Mouse (Mus musculus): Measurements from ENCODE around the gene Tbx15. TPM values are rescaled to one million over a fixed set of nuclear protein-coding genes. Genes with fewer than 3 reads are reported as not detected.

Gene Tbx15
- polyA plus RNA-seq, 1 experiment from 2014 or later = 0.13 TPM

DNA sequence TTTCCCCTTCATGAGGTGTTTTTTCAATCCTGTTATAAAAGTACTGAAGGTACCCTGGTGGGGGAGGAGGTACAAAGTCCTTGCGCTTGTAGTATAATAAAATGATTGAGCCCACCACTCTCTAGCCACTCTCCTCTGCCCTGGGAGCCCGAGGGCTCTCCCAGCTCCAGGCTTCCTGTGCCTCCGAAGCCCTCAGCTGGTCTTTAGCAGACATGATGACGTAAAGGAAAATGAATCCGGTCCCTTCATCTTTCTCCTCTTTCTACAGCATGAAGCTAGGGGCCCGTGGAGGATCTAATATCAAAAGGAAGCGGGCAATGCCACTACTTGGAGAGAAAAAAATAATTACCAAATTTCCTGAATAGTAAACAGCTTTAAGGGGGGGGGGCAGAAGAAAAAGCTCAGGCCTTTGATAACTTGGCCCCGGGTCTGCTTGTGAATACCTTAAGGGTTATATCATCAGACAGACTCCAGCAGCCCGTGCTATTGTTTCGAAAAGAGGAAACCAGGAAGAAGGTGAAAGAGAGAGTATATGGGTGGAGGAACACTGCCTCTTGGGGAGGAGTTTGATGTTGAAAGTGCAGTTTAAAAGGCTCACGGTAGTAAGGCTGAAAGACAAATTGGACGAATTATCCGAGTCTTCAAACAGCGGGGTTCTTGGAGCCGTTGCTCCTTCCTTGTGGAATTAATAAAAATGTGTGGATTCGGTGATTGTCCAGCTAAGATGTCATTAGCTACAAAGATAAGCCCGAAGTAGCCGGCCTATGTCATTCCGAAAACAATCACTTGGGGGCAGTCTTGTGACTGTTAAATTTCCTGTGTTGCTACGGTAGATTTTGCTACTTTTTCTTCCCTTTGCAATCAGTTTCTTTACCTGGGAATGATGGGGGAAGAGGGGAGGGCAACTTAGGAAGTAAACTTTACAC, 6.5 kb upstream of the Tbx15 start:
- Histone ChIP-seq H3K27me3 (ENCODE audit: insufficient read depth, low read length) (peaks cover 55% of the 10 kb centered on the region), H3K9ac (replicated peaks) (no peak overlapping the region), H3K4me2 (ENCODE audit: low read depth, low read length) (peak overlapping the region; percentile 40; the same call in 1 of the 2 replicates), H3K36me3 (replicated peaks; ENCODE audit: insufficient read depth, low read length) (no peaks in the 10 kb centered on the region), H3K4me3 (ENCODE audit: low read depth, low read length) (no peak overlapping the region), H3K9me3 (ENCODE audit: low read length) (no peaks in the 10 kb centered on the region), H3K27ac (ENCODE audit: low read depth) (no peak overlapping the region), H3K4me1 (ENCODE audit: insufficient read depth) (0 out of 2 replicates have a peak, but pooled peaks cover 4% of the 10 kb centered on the region)
- no peak for ATAC-seq
- WGBS (ENCODE audit: insufficient replicate concordance) = 8% methylated on average over 20 of the region's 20 CpGs
- DNase-seq = peak; percentile 61
- TF ChIP-seq EP300 (IDR thresholded peaks at IDR 0.05; ENCODE audit: low read depth) (no peak), CTCF (IDR thresholded peaks at IDR 0.05; ENCODE audit: low read depth) (peak; percentile 56)

- Histone ChIP-seq H3K4me2 (ENCODE audit: low read depth, low read length) (peak overlapping the region; percentile 40; the same call in 1 of the 2 replicates), H3K27me3 (ENCODE audit: insufficient read depth, low read length) (peaks cover 61% of the 10 kb centered on the region), H3K27ac (ENCODE audit: low read depth) (no peak overlapping the region), H3K36me3 (replicated peaks; ENCODE audit: insufficient read depth, low read length) (no peaks in the 10 kb centered on the region), H3K9ac (replicated peaks) (no peak overlapping the region), H3K9me3 (ENCODE audit: low read length) (no peaks in the 10 kb centered on the region), H3K4me1 (ENCODE audit: insufficient read depth) (0 out of 2 replicates have a peak, but pooled peaks cover 4% of the 10 kb centered on the region), H3K4me3 (ENCODE audit: low read depth, low read length) (no peak overlapping the region)
- WGBS (ENCODE audit: insufficient replicate concordance) = 5% methylated on average over 17 of the region's 17 CpGs
- DNase-seq (no peak), ATAC-seq (no peak)
- TF ChIP-seq EP300 (IDR thresholded peaks at IDR 0.05; ENCODE audit: low read depth) = no peak
- no peak for TF ChIP-seq CTCF (IDR thresholded peaks at IDR 0.05; ENCODE audit: low read depth)
Observed at GRCm38 (mm10) chr3:99234319-99234869, 5.8 kb upstream of the Tbx15 start.

- no peak overlapping the region for H3K4me2 ChIP-seq (ENCODE audit: low read depth, low read length)
- H3K4me3 ChIP-seq (ENCODE audit: low read depth, low read length) = no peak overlapping the region
- no peaks in the 10 kb centered on the region for H3K36me3 ChIP-seq (replicated peaks; ENCODE audit: insufficient read depth, low read length)
- TF ChIP-seq EP300 (IDR thresholded peaks at IDR 0.05; ENCODE audit: low read depth) = no peak
- no peak for TF ChIP-seq CTCF (IDR thresholded peaks at IDR 0.05; ENCODE audit: low read depth)
- H3K9me3 ChIP-seq (ENCODE audit: low read length) = no peaks in the 10 kb centered on the region
- DNase-seq = no peak
- peaks cover 5% of the 10 kb centered on the region; the same call in 1 of the 2 replicates for H3K4me1 ChIP-seq (ENCODE audit: insufficient read depth)
- H3K27me3 ChIP-seq (ENCODE audit: insufficient read depth, low read length) = peaks cover 70% of the 10 kb centered on the region
- H3K9ac ChIP-seq (replicated peaks) = no peak overlapping the region
- H3K27ac ChIP-seq (ENCODE audit: low read depth) = no peak overlapping the region
- WGBS (ENCODE audit: insufficient replicate concordance) = 3% methylated on average over 23 of the region's 23 CpGs
- ATAC-seq = no peak
Observed at GRCm38 (mm10) chr3:99235116-99235803, 4.9 kb upstream of the Tbx15 start.

DNA sequence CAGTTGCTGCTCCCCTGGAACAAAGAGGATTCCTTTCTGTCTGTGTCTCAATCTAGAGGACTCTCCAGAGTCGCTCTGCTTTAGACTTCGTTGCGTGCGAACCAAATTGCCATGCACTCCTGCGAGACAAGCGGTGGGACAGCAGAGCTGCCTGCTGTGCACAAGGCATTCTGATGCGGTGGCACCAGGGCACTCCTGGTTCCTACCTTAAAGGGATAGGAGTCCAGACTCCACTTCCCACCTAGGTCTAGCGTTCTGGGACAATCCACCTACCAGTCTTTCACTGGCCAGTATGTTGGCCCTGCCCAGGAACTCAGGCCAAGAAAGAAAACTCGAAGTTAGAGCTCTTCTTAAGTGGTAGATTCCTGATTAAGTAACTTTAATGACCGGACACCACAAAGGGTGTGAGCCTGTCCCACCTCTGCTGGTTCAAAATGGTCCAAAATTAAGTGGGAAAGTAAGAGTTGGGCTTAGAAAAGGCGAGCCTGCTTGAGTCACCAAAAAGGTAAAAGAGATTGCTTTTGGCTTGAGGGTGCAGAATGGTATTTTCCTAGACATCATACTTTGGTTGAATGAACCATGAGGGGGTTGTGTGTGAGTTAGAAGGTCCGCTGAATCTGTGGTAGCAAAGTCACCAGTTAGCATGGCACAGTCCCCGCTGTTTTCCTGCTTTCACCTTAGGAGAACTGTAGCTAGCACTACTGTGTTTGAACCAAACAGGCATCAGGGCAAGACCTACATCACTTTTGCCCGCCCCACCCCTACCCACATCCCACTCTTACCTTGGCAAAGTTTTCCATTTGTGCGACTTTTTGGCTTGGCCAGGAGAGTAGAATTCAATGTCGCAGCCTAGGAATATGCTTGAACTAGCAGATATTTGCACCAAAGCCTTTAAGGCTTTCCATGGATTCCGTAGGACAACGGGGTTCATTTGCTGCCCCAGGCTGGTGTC, 4.1 kb upstream of the Tbx15 start:
- TF ChIP-seq EP300 (IDR thresholded peaks at IDR 0.05; ENCODE audit: low read depth) = no peak
- TF ChIP-seq CTCF (IDR thresholded peaks at IDR 0.05; ENCODE audit: low read depth) = no peak
- H3K9ac ChIP-seq (replicated peaks) = no peak overlapping the region
- no peaks in the 10 kb centered on the region for H3K36me3 ChIP-seq (replicated peaks; ENCODE audit: insufficient read depth, low read length)
- no peaks in the 10 kb centered on the region for H3K9me3 ChIP-seq (ENCODE audit: low read length)
- no peak for DNase-seq
- no peak overlapping the region for H3K4me3 ChIP-seq (ENCODE audit: low read depth, low read length)
- peaks cover 78% of the 10 kb centered on the region for H3K27me3 ChIP-seq (ENCODE audit: insufficient read depth, low read length)
- no peak overlapping the region for H3K27ac ChIP-seq (ENCODE audit: low read depth)
- no peak overlapping the region for H3K4me2 ChIP-seq (ENCODE audit: low read depth, low read length)
- peaks cover 9% of the 10 kb centered on the region; the same call in 1 of the 2 replicates for H3K4me1 ChIP-seq (ENCODE audit: insufficient read depth)
- 4% methylated on average over 18 of the region's 18 CpGs for WGBS (ENCODE audit: insufficient replicate concordance)
- no peak for ATAC-seq

DNA sequence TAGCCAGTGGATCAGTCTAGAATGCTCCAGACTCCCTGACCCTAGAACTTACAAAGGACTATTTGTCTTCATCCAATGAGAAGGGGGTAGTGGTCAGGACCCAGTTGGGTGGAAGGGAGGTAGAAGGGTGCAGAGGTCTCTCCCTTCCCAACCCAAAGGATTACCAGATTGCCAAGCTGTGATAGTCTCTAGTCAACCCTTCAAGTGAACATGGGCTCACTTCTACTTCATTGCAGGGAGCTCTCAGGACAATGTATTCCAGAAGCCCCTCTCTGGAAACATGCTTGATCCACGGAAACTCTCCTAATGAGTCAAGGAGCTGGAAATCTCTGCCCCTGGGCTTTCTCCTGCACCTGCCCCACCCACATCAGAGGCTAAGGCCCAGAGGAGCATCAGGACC, 1.5 kb upstream of the Tbx15 start:
- H3K9ac ChIP-seq (replicated peaks) = no peak overlapping the region
- H3K27ac ChIP-seq (ENCODE audit: low read depth) = no peak overlapping the region
- no peak for DNase-seq
- H3K27me3 ChIP-seq (ENCODE audit: insufficient read depth, low read length) = peaks cover 90% of the 10 kb centered on the region
- H3K36me3 ChIP-seq (replicated peaks; ENCODE audit: insufficient read depth, low read length) = no peaks in the 10 kb centered on the region
- no peaks in the 10 kb centered on the region for H3K9me3 ChIP-seq (ENCODE audit: low read length)
- no peak overlapping the region for H3K4me2 ChIP-seq (ENCODE audit: low read depth, low read length)
- 10% methylated on average over 1 of the region's 1 CpGs for WGBS (ENCODE audit: insufficient replicate concordance)
- peaks cover 9% of the 10 kb centered on the region; the same call in 1 of the 2 replicates for H3K4me1 ChIP-seq (ENCODE audit: insufficient read depth)
- H3K4me3 ChIP-seq (ENCODE audit: low read depth, low read length) = no peak overlapping the region
- TF ChIP-seq EP300 (IDR thresholded peaks at IDR 0.05; ENCODE audit: low read depth) = no peak
- TF ChIP-seq CTCF (IDR thresholded peaks at IDR 0.05; ENCODE audit: low read depth) = no peak
- no peak for ATAC-seq

Measured in liver, postnatal 0 days (tissue).